Comparison of ENCODE assay signal across 8 mouse cellular contexts in the genomic region with DNA sequence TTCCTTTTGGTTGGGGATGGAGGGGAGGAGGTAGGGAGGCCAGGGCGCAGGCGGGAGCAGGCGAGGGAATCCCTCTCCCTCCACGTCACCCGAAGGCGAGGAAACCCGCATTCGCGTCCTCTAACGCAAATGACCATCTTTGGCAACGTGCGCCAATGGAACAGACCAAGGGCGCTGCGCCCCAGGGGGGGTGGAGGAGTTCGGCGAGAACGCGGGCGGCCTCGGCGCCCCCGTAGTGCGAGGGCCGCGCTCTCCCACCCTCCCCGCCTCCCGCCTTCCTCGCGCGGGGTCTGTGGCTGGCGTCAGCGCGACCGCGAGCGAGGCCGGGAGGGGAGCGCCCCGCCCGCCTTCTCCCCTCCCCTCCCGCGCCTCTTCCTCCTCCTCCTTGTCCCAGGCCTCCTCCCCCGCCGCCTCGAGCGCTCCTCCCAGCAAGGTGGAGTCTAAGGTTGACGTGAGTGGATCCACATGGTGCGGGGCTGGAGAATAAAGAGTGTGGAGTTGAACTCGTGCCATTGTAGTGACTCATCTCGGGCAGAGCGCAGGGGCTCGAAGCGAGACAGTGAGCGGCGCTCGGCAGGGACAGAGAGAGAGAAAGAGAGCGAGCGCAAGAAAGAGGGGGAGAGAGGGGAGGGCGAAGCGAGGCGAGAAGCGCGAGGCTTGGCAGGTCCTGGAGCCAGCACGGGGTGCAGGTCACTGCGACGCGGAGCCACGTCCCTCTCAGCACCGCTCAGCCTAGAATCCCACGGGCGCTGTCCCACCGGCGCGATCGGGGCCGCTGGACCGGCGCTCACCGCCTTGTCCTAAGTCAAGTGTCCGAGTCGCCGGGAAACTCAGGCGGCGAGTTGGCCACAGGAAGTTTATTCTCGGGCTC. TPM values are rescaled to one million over a fixed set of nuclear protein-coding genes. Genes with fewer than 3 reads are reported as not detected.
DNase-seq lines count a peak whose midpoint lies in the region; ATAC-seq and TF ChIP-seq lines count a peak whose summit lies in the region.

A gene (plus strand): TSS at position 466 of the 871 bp plus-strand sequence.

- H3K27me3 ChIP-seq in embryonic facial prominence, embryonic 12.5 days: peaks cover 12% of the 10 kb centered on the region
- no peaks in the 10 kb centered on the region for H3K27me3 ChIP-seq in heart, adult 2 months (ENCODE audit: control insufficient read depth, insufficient read depth, low read length)
- H3K27me3 ChIP-seq in limb, embryonic 12.5 days: peaks cover 59% of the 10 kb centered on the region
- H3K27me3 ChIP-seq in midbrain, embryonic 14.5 days (ENCODE audit: control insufficient read depth, insufficient read depth, low read length): peaks cover 66% of the 10 kb centered on the region

- peak within 1 kb of the TSS; percentile 66 for H3K9ac ChIP-seq in embryonic facial prominence, embryonic 12.5 days
- H3K9ac ChIP-seq in heart, adult 2 months (ENCODE audit: low read depth, low read length): peak within 1 kb of the TSS; percentile 92
- H3K9ac ChIP-seq in limb, embryonic 12.5 days (replicated peaks): peak within 1 kb of the TSS; percentile 69
- peak within 1 kb of the TSS; percentile 58 for H3K9ac ChIP-seq in midbrain, embryonic 14.5 days (replicated peaks; ENCODE audit: low read length)

- TF ChIP-seq POLR2A in heart, adult 2 months (IDR thresholded peaks at IDR 0.05; ENCODE audit: insufficient read depth, low read depth, low read length): peak; percentile 98

- intact Hi-C loops in heart, adult 2 months (cut with DNase I): loop anchor here (1.0 to 5.0 kb wide), 4 partner anchors 62 to 523 kb away; a partner anchor contains a TSS

- peak; percentile 83 for ATAC-seq in embryonic facial prominence, embryonic 12.5 days (ENCODE audit: insufficient number of reproducible peaks, insufficient read depth, low FRiP score, low TSS enrichment)
- peak; percentile 77 for ATAC-seq in limb, embryonic 12.5 days (ENCODE audit: insufficient number of reproducible peaks, insufficient read depth, low FRiP score, low TSS enrichment, low read depth)
- ATAC-seq in midbrain, embryonic 14.5 days (ENCODE audit: low FRiP score, low TSS enrichment): peak; percentile 80

- TF ChIP-seq EP300 in heart, adult 2 months (IDR thresholded peaks at IDR 0.05; ENCODE audit: insufficient read depth, low read depth, low read length): peak; percentile 93

- peak within 1 kb of the TSS; percentile 83 for H3K27ac ChIP-seq in embryonic facial prominence, embryonic 12.5 days
- H3K27ac ChIP-seq in heart, adult 2 months: peak within 1 kb of the TSS; percentile 99
- peak within 1 kb of the TSS; percentile 88 for H3K27ac ChIP-seq in limb, embryonic 12.5 days
- peak within 1 kb of the TSS; percentile 52 for H3K27ac ChIP-seq in midbrain, embryonic 14.5 days (replicated peaks; ENCODE audit: low read depth, low read length)

- H3K4me2 ChIP-seq in embryonic facial prominence, embryonic 12.5 days (replicated peaks): peak within 1 kb of the TSS; percentile 93
- H3K4me2 ChIP-seq in limb, embryonic 12.5 days: peak within 1 kb of the TSS; percentile 96
- peak within 1 kb of the TSS; percentile 89 for H3K4me2 ChIP-seq in midbrain, embryonic 14.5 days (ENCODE audit: low read length)

- no peaks in the 10 kb centered on the region for H3K36me3 ChIP-seq in embryonic facial prominence, embryonic 12.5 days
- peaks cover 3% of the 10 kb centered on the region; the same call in 1 of the 2 replicates for H3K36me3 ChIP-seq in heart, adult 2 months (ENCODE audit: control insufficient read depth, insufficient read depth, low read length)
- no peaks in the 10 kb centered on the region for H3K36me3 ChIP-seq in limb, embryonic 12.5 days
- H3K36me3 ChIP-seq in midbrain, embryonic 14.5 days (ENCODE audit: control insufficient read depth, insufficient read depth, low read length): no peaks in the 10 kb centered on the region

- H3K79me2 ChIP-seq in heart, adult 2 months (replicated peaks; ENCODE audit: control insufficient read depth, insufficient read depth, low read length): no peaks in the 10 kb centered on the region

- under 1% methylated on average over 77 of the region's 85 CpGs for WGBS in embryonic facial prominence, embryonic 12.5 days
- WGBS in heart, adult 2 months: under 1% methylated on average over 77 of the region's 85 CpGs
- WGBS in limb, embryonic 12.5 days: under 1% methylated on average over 69 of the region's 85 CpGs
- WGBS in midbrain, embryonic 14.5 days: under 1% methylated on average over 72 of the region's 85 CpGs

- TF ChIP-seq CTCF in heart, adult 2 months (IDR thresholded peaks at IDR 0.05): no peak

- peak within 1 kb of the TSS; percentile 62 for H3K4me3 ChIP-seq in embryonic facial prominence, embryonic 12.5 days
- H3K4me3 ChIP-seq in heart, adult 2 months: peak within 1 kb of the TSS; percentile 96
- peak within 1 kb of the TSS; percentile 66 for H3K4me3 ChIP-seq in limb, embryonic 12.5 days (replicated peaks)
- H3K4me3 ChIP-seq in midbrain, embryonic 14.5 days (replicated peaks; ENCODE audit: low read depth, low read length): peak within 1 kb of the TSS; percentile 57

- peaks cover 13% of the 10 kb centered on the region for H3K4me1 ChIP-seq in embryonic facial prominence, embryonic 12.5 days
- H3K4me1 ChIP-seq in heart, adult 2 months (ENCODE audit: control insufficient read depth, insufficient read depth, low read length): peaks cover 5% of the 10 kb centered on the region
- peaks cover 39% of the 10 kb centered on the region for H3K4me1 ChIP-seq in limb, embryonic 12.5 days (replicated peaks)
- peaks cover 10% of the 10 kb centered on the region; the same call in 1 of the 2 replicates for H3K4me1 ChIP-seq in midbrain, embryonic 14.5 days (ENCODE audit: control insufficient read depth, insufficient read depth, low read length)

- peak; percentile 100 for DNase-seq in 3T3-L1 (ENCODE audit: low read depth, low spot score)
- DNase-seq in adrenal gland, postnatal 25 days: peak; percentile 94
- DNase-seq in heart, adult 2 months: peak; percentile 94 to 97
- DNase-seq in kidney, adult 8-10 months: peak; percentile 94 to 95
- peak; percentile 87 for DNase-seq in midbrain, embryonic 14.5 days
- peak; percentile 74 to 80 for DNase-seq in spleen, adult 18-20 months

- no peaks in the 10 kb centered on the region for H3K9me3 ChIP-seq in embryonic facial prominence, embryonic 12.5 days
- H3K9me3 ChIP-seq in limb, embryonic 12.5 days: no peaks in the 10 kb centered on the region
- H3K9me3 ChIP-seq in midbrain, embryonic 14.5 days (ENCODE audit: control insufficient read depth, low read length): no peaks in the 10 kb centered on the region

RNA-seq across cellular contexts. Expression of the gene that starts here (rescaled TPM):
- total RNA-seq in adrenal gland, postnatal 25 days (2021): 470 and 512 TPM in 2 replicates
- 2.1 and 2.4 TPM in 2 replicates for polyA plus RNA-seq in embryonic facial prominence, embryonic 12.5 days (2016; fragmentation: Nextera tagmentation; extraction: Ambion mirVana)
- total RNA-seq in heart, adult 2 months (2021): 10 to 100 TPM; 21.2 to 26.6 TPM
- polyA plus RNA-seq in heart, adult 2 months (2012; rRNA removed): 10.2 and 11.9 TPM in 2 replicates
- 1.2 and 1.4 TPM in 2 replicates for polyA plus RNA-seq in limb, embryonic 12.5 days (2016; fragmentation: Nextera tagmentation; extraction: Ambion mirVana)
- 0.28 and 0.36 TPM in 2 replicates for polyA plus RNA-seq in midbrain, embryonic 14.5 days (2014; fragmentation: Nextera tagmentation; extraction: Ambion mirVana)

Comparison
In these comparisons a context has a peak if more than half of its experiments do, and no peak if none do; other contexts are left out.
1. Peak in every context shown above with its lines: DNase-seq, ATAC-seq, H3K4me3 ChIP-seq and H3K27ac ChIP-seq.
2. RNA of the gene that starts here (total RNA-seq): 470 to 512 TPM in adrenal gland, postnatal 25 days; 21.2 to 26.6 TPM in heart, adult 2 months; every median in the first group is over 10 times any median in the second.
3. Peak in DNase-seq, ATAC-seq, H3K4me3 ChIP-seq, H3K27ac ChIP-seq, H3K9ac ChIP-seq and H3K4me2 ChIP-seq in midbrain, embryonic 14.5 days; RNA of the gene not detected or under 1 TPM.